Mouse (Mus musculus) heart, adult 2 months (tissue): ENCODE results near the gene Gm17651. TPM values are rescaled to one million over a fixed set of nuclear protein-coding genes. Genes with fewer than 3 reads are reported as not detected.

Source experiments
- DNase-seq, 2 experiments: peaks; one replicate each; pipeline ENCODE4 v3.0.0; 2021
- H3K27ac ChIP-seq: fragments of 200-600 bp; 2 replicates; pipeline ENCODE4 v1.8.1; 2022
- H3K27me3 ChIP-seq: fragments of 200-500 bp; 2 replicates; pipeline ENCODE4 v1.6.1; 2012; ENCODE audit warnings: mild to moderate bottlenecking, low read length, inconsistent platforms, mixed read lengths; ENCODE audit not compliant: control insufficient read depth, insufficient read depth
- H3K36me3 ChIP-seq: fragments of 200-500 bp; 2 replicates; pipeline ENCODE4 v1.6.1; 2012; ENCODE audit warnings: low read length, inconsistent platforms; ENCODE audit not compliant: control insufficient read depth, insufficient read depth
- H3K4me1 ChIP-seq: fragments of 200-500 bp; 2 replicates; pipeline ENCODE4 v1.6.1; 2011; ENCODE audit warnings: low read length; ENCODE audit not compliant: control insufficient read depth, insufficient read depth
- H3K4me3 ChIP-seq: fragments of 200-600 bp; 2 replicates; pipeline ENCODE4 v1.8.1; 2022
- H3K79me2 ChIP-seq: fragments of 200-500 bp; replicated peaks from 2 replicates; pipeline ENCODE4 v1.6.1; 2012; ENCODE audit warnings: mild to moderate bottlenecking, inconsistent platforms, low read length, moderate library complexity, mixed read lengths; ENCODE audit not compliant: control insufficient read depth, insufficient read depth
- H3K9ac ChIP-seq: fragments of 200-500 bp; 2 replicates; pipeline ENCODE4 v1.6.1; 2012; ENCODE audit warnings: low read depth, mild to moderate bottlenecking, control low read depth, inconsistent platforms, low read length, mixed read lengths
- CTCF ChIP-seq: fragments of 200-600 bp; IDR thresholded peaks from 2 replicates; pipeline ENCODE4 v1.8.1; 2022; ENCODE audit warnings: antibody characterized with exemption, mild to moderate bottlenecking, moderate library complexity
- EP300 ChIP-seq: fragments of 200-500 bp; IDR thresholded peaks from 2 replicates; pipeline ENCODE4 v1.6.1; 2011; ENCODE audit warnings: low read depth, low read length, control low read depth; ENCODE audit not compliant: insufficient read depth
- POLR2A ChIP-seq: fragments of 200-500 bp; IDR thresholded peaks from 2 replicates; pipeline ENCODE4 v1.6.1; 2011; ENCODE audit warnings: mild to moderate bottlenecking, low read depth, low read length, control low read depth; ENCODE audit not compliant: insufficient read depth
- WGBS: fragments of 180-500 bp; shearing (Covaris S2); methylation state at CpG from one replicate; pipeline ENCODE4 v1.1.7; 2018; 5-methylcytosine and 5-hydroxymethylcytosine counted together
- intact Hi-C: fragments of 180-260 bp; cut with DNase I; formaldehyde crosslinking; loops from one replicate; pipeline ENCODE4 v1.15.1; 2025
- polyA plus RNA-seq: library from polyadenylated mRNA; depleted of rRNA; stranded (reverse); fragments of >200 nt; gene quantifications from 2 replicates; pipeline ENCODE4 v1.2.3, GENCODE M21; 2012
- total RNA-seq, 2 experiments: library from RNA; stranded (reverse); gene quantifications; 2 replicates each; pipeline ENCODE4 v1.2.3; 2021

Gene Gm17651
- total and polyA plus RNA-seq, 3 experiments = not detected

DNA sequence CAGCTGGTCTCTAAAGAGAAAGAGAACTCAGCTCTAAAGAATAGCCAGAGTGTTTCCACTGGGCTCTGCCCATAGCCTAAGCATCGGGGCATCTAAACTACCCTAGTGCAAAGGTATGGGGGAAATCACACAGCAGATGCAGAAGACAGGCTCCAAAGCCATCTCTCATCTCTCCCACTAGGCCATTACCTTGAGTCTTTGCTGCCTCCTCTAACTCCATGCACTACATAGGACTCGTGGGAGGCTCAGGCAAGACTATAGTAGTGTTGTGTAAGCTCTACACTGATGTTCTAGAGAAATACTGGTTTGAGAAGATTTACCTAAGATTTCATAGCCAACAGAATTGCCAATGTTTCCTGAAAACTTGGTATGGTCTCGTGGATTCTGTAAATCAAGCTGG lies 31.0 kb upstream of the Gm17651 start:
- Histone ChIP-seq H3K79me2 (0 out of 2 replicates have a peak, but pooled peaks cover 1% of the 10 kb centered on the region), H3K4me3 (no peak overlapping the region), H3K9ac (no peak overlapping the region), H3K36me3 (peaks cover 2% of the 10 kb centered on the region; the same call in 1 of the 2 replicates), H3K27ac (no peak overlapping the region), H3K4me1 (no peaks in the 10 kb centered on the region), H3K27me3 (no peaks in the 10 kb centered on the region)
- WGBS = 78% methylated on average over 3 of the region's 3 CpGs
- no peak for DNase-seq
- intact Hi-C loops = no loop called here
- TF ChIP-seq POLR2A (no peak), EP300 (no peak), CTCF (no peak)

DNA sequence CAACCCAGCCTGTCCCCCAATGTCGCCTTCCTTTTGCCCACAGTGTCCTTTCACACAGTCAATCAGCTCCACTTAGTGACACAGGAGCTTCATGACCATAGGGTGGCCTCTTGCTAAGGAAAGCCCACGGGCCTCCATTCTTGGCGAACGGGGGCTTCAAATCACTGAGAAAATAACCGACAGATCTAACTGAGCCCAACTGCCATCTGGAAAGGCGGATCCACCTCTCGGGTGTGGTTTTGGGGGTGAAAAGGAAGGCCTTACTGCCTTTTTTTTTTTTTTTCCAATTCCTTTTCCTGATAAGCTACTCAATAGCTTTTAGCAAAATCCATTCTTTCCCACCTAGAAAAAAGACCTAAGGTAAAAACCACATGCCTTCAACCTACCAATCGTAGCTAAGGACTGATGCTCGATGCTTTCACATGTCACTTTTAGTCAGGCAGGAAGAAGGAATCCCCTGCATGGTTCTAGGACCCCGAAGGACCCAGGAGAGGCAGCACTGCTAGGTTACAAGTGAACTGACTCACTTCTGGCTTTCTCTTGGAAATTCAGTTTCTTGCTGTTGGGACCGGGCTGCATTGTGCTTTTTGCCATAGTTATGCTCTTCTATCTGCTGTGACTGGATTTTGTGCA lies 28.1 kb upstream of the Gm17651 start:
- H3K9ac ChIP-seq = no peak overlapping the region
- no peaks in the 10 kb centered on the region for H3K4me1 ChIP-seq
- H3K27ac ChIP-seq = no peak overlapping the region
- no peaks in the 10 kb centered on the region for H3K79me2 ChIP-seq
- TF ChIP-seq POLR2A (no peak), CTCF (no peak), EP300 (no peak)
- no peaks in the 10 kb centered on the region for H3K27me3 ChIP-seq
- DNase-seq = no peak
- WGBS = 84% methylated on average over 11 of the region's 11 CpGs
- intact Hi-C loops = no loop called here
- H3K36me3 ChIP-seq = peaks cover 2% of the 10 kb centered on the region; the same call in 1 of the 2 replicates
- H3K4me3 ChIP-seq = no peak overlapping the region

DNA sequence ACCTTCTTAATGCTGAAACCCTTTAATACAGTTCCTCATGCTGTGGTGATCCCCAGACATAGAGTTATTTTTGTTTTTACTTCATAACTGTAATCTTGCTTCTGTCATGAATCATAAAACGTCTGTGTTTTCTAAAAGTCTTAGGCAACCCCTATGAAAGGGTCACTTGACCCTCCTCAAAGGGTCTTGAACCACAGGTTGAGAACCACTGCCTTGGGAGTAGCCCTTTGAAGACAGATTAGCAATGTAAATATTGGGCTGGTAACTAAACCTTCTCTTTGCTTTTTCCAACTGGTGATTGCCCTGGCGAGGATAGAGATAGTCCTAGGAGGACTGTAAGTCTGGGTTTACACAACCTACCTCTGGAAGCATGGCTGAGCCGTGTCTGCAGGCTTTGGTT lies 26.7 kb upstream of the Gm17651 start:
- no peak overlapping the region for H3K4me3 ChIP-seq
- WGBS = 57% methylated on average over 3 of the region's 3 CpGs
- no peak for DNase-seq
- H3K27me3 ChIP-seq = no peaks in the 10 kb centered on the region
- H3K4me1 ChIP-seq = no peaks in the 10 kb centered on the region
- no peaks in the 10 kb centered on the region for H3K79me2 ChIP-seq
- intact Hi-C loops = no loop called here
- peaks cover 2% of the 10 kb centered on the region; the same call in 1 of the 2 replicates for H3K36me3 ChIP-seq
- no peak overlapping the region for H3K27ac ChIP-seq
- TF ChIP-seq POLR2A = no peak
- no peak for TF ChIP-seq CTCF
- TF ChIP-seq EP300 = no peak
- H3K9ac ChIP-seq = no peak overlapping the region

DNA sequence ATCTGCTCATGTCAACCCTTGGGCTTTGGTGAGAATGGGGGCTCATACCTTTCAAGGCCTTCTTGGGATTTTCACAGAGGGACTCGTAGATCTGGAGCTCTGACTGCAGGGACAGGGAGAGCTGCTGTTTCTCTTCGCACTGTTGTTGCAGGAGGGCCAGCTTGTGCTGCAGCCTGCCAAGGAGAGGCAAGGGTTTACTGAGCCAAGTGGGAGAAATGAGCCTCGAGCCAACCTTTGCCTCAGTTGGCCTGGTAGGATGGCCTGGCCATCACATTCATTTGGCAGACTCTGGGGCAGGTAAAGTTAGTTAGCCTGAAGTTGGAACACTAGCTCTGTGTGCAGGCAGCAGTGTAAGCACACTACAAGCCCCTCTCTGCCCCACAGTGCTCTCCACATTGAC lies 24.6 kb upstream of the Gm17651 start:
- Histone ChIP-seq H3K27ac (no peak overlapping the region), H3K27me3 (no peaks in the 10 kb centered on the region), H3K36me3 (peaks cover 2% of the 10 kb centered on the region; the same call in 1 of the 2 replicates), H3K4me1 (no peaks in the 10 kb centered on the region), H3K9ac (no peak overlapping the region), H3K4me3 (no peak overlapping the region), H3K79me2 (no peaks in the 10 kb centered on the region)
- intact Hi-C loops = no loop called here
- 50% methylated on average over 3 of the region's 3 CpGs for whole genome bisulfite sequencing
- no peak for TF ChIP-seq POLR2A
- TF ChIP-seq CTCF = no peak
- TF ChIP-seq EP300 = no peak
- DNase-seq = peak in 1 of 2 experiments; percentile 22

DNA sequence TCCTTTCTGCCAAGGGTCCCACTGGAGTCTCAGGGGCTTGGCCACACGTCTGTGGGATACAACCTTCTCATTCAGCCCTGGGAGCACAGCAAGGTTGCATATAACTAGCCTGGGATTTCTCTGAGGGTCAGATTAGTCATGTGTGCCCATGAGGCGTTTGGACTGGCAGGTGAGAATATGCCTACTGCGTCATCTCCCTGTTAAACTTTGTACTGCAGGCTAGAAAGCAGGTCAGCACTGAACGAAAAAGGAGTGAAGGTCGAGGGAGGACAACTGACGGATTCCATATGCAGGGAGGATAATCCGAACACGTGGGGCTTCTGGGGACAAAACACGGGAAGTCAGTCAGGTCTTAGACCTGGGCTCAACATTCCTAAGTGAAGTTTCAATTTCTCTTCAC lies 22.8 kb upstream of the Gm17651 start:
- WGBS = 61% methylated on average over 9 of the region's 9 CpGs
- no peak for DNase-seq
- Histone ChIP-seq H3K27ac (no peak overlapping the region), H3K27me3 (no peaks in the 10 kb centered on the region), H3K4me1 (no peaks in the 10 kb centered on the region), H3K79me2 (no peaks in the 10 kb centered on the region), H3K9ac (no peak overlapping the region), H3K4me3 (no peak overlapping the region), H3K36me3 (peaks cover 2% of the 10 kb centered on the region; the same call in 1 of the 2 replicates)
- TF ChIP-seq CTCF (no peak), EP300 (no peak), POLR2A (no peak)
- intact Hi-C loops = no loop called here

DNA sequence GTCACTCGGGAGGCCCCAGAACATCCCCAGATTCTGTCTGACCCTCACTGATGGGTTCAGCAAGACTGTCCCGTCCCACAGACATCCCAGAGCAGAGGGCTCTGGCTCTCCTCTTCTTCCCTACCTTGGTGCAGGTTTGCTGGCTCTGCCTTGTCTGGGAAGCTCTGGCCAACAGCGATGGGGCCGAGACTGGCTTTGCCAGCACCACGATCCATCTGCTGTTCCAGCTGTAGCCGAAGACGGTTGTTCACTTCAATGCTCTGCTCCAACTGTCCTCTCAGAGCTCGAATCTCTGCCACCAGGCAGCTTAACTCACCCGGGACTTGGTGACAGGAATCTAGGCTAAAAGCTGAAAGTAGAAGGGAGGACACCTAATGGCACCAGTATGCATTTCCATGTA lies 22.4 kb upstream of the Gm17651 start:
- intact Hi-C loops = no loop called here
- 75% methylated on average over 9 of the region's 9 CpGs for WGBS
- Histone ChIP-seq H3K4me1 (no peaks in the 10 kb centered on the region), H3K79me2 (no peaks in the 10 kb centered on the region), H3K4me3 (no peak overlapping the region), H3K27ac (no peak overlapping the region), H3K27me3 (no peaks in the 10 kb centered on the region), H3K36me3 (peaks cover 2% of the 10 kb centered on the region; the same call in 1 of the 2 replicates), H3K9ac (no peak overlapping the region)
- TF ChIP-seq EP300 (no peak), CTCF (no peak), POLR2A (no peak)
- DNase-seq = no peak
